Mouse (Mus musculus): ENCODE measurements around the gene Wwox.

GRCm38 (mm10) chr8:114974336-114974950 lies 535.0 kb downstream of the Wwox start:
- TF ChIP-seq ZC3H11A (IDR thresholded peaks at IDR 0.05; ENCODE audit: borderline replicate concordance, low read depth, low read length) (no peak), MAFK (IDR thresholded peaks at IDR 0.05; ENCODE audit: insufficient read depth, low read depth, low read length) (no peak), ZNF384 (IDR thresholded peaks at IDR 0.05; ENCODE audit: low read depth, low read length) (no peak), HCFC1 (IDR thresholded peaks at IDR 0.05; ENCODE audit: borderline replicate concordance, insufficient read depth, low read length) (no peak)

All from ES-E14 (cell line).